Comparison of ENCODE assay signal across 25 mouse cellular contexts in the genomic region with DNA sequence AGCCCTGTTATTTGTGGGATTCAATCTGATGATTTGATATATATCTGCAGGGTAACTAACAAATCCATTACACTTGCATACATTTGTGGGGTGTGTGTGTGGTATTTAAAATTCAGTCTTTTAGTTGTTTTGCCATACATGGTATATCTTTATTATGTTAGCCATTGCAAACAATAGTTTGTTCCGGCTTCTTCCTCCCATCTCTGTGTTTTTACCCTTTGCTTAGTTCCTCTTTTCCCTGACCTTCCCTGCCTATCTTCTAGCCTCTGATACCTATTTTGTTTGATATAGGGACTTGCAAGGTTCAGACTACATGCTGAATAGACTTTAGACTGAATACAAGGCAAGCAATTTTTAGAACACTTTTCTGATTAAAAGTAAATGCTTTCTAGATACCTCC.
"Had no signal": no experiment of that assay in that cellular context is flagged by ENCODE, and none has a peak within 500 bp of the region (broad histone marks: within the 10 kb centered on the region; RNA-seq: fewer than 3 reads in every experiment).

No protein-coding gene starts in this region.

- H3K9ac ChIP-seq: heart, embryonic 12.5 days; hindbrain, embryonic 13.5 days; hindbrain, embryonic 15.5 days; kidney, embryonic 15.5 days; limb, embryonic 13.5 days; limb, embryonic 15.5 days; liver, embryonic 12.5 days had no signal

- H3K4me2 ChIP-seq: heart, embryonic 12.5 days; hindbrain, embryonic 13.5 days; hindbrain, embryonic 15.5 days; kidney, embryonic 15.5 days; limb, embryonic 13.5 days; limb, embryonic 15.5 days; liver, embryonic 12.5 days had no signal

- H3K9me3 ChIP-seq: heart, embryonic 10.5 days; heart, embryonic 12.5 days; hindbrain, embryonic 13.5 days; hindbrain, embryonic 15.5 days; kidney, embryonic 15.5 days; limb, embryonic 13.5 days; limb, embryonic 15.5 days; liver, embryonic 12.5 days had no signal

- DNase-seq: gastrocnemius, adult 2 months; gastrocnemius, postnatal 10 days; gastrocnemius, postnatal 25 days; heart, adult 18-20 months; heart, postnatal 14 days; heart, postnatal 36 days; kidney, adult 11 months; kidney, adult 2 months; kidney, adult 9 months; kidney, postnatal 14 days; kidney, postnatal 36 days; layer of hippocampus, adult 9-11 months; layer of hippocampus, postnatal 36 days; left cerebral cortex, postnatal 4 days had no signal

- H3K4me3 ChIP-seq: gastrocnemius, adult 2 months; heart, embryonic 10.5 days; heart, embryonic 12.5 days; hindbrain, embryonic 13.5 days; hindbrain, embryonic 15.5 days; kidney, embryonic 15.5 days; limb, embryonic 13.5 days; limb, embryonic 15.5 days; liver, embryonic 12.5 days had no signal

- H3K27me3 ChIP-seq: heart, embryonic 12.5 days; hindbrain, embryonic 13.5 days; hindbrain, embryonic 15.5 days; kidney, embryonic 15.5 days; limb, embryonic 13.5 days; limb, embryonic 15.5 days; liver, embryonic 12.5 days had no signal

- H3K36me3 ChIP-seq: heart, embryonic 10.5 days; heart, embryonic 12.5 days; hindbrain, embryonic 13.5 days; hindbrain, embryonic 15.5 days; kidney, embryonic 15.5 days; limb, embryonic 13.5 days; limb, embryonic 15.5 days; liver, embryonic 12.5 days had no signal

- ATAC-seq: hindbrain, postnatal 0 days; intestine, embryonic 16.5 days; liver, embryonic 12.5 days had no signal

- H3K4me1 ChIP-seq: hindbrain, embryonic 13.5 days; hindbrain, embryonic 15.5 days; kidney, embryonic 15.5 days; limb, embryonic 13.5 days; limb, embryonic 15.5 days had no signal

- H3K27ac ChIP-seq: gastrocnemius, adult 2 months; heart, embryonic 10.5 days; hindbrain, embryonic 13.5 days; hindbrain, embryonic 15.5 days; hindbrain, postnatal 0 days; kidney, embryonic 15.5 days; kidney, postnatal 0 days; limb, embryonic 13.5 days; limb, embryonic 15.5 days; liver, embryonic 12.5 days had no signal
